Comparison of ENCODE assay signal across 21 mouse cellular contexts in the genomic region with DNA sequence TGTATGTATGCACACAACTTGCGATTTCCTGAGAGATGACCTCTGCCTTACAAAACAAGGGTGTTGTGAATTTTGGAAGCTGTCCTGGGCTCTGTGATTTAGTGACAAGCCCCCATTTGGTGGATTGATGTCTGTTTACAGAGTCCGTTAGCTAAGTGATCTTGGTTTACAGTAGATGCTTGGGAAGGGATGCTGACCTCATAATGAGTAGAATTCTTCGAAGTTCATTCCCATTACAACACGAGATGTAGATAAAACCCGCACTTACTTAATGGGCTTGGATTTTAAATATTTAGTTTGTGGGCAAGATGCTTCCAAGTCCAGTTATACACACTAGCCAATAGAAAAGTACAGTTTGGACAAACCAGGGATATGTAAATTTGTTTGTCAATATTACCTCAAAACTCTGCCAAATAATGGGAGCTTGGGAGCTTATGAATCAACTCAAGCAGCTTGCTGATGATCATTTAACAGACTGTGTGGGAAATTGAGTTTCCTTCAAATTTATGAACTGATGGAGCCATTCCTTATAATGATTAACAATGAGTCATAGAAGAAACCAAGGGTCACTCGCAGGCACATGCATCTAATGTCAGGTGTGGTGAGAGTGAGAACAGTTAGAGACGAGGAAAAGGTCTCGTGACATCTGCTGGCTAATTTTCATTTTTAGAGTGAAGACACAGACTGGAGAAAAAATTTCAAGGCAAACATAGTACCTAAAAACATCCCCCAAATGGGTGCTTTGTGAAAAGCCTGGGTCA.
DNase-seq lines count a peak whose midpoint lies in the region; ATAC-seq and TF ChIP-seq lines count a peak whose summit lies in the region.
"Had no signal": no experiment of that assay in that cellular context is flagged by ENCODE, and none has a peak within 500 bp of the region (broad histone marks: within the 10 kb centered on the region; RNA-seq: fewer than 3 reads in every experiment).

No protein-coding gene starts in this region.

- TF ChIP-seq POLR2A in lung, adult 2 months (IDR thresholded peaks at IDR 0.05; ENCODE audit: borderline replicate concordance, extremely low read depth, low read depth, low read length) = no peak

- no peak overlapping the region for H3K4me3 ChIP-seq in kidney, postnatal 0 days (replicated peaks; ENCODE audit: low read depth, low read length)
- H3K4me3 ChIP-seq in lung, embryonic 14.5 days (ENCODE audit: low read depth, low read length) = no peak overlapping the region
- no peak overlapping the region for H3K4me3 ChIP-seq in lung, adult 2 months (replicated peaks; ENCODE audit: extremely low read depth, low read depth, low read length)
- no peak overlapping the region for H3K4me3 ChIP-seq in intestine, embryonic 15.5 days (replicated peaks)
- no peak overlapping the region for H3K4me3 ChIP-seq in intestine, postnatal 0 days (ENCODE audit: low read depth, low read length)
- no peak overlapping the region for H3K4me3 ChIP-seq in hindbrain, embryonic 10.5 days
- H3K4me3 ChIP-seq: embryonic facial prominence, embryonic 15.5 days; erythroblast, embryonic 14.5 days; forebrain, embryonic 10.5 days; heart, embryonic 10.5 days had no signal

- H3K27ac ChIP-seq in kidney, postnatal 0 days = no peak overlapping the region
- H3K27ac ChIP-seq in lung, embryonic 14.5 days (ENCODE audit: low read depth) = no peak overlapping the region
- H3K27ac ChIP-seq in intestine, embryonic 15.5 days = no peak overlapping the region
- H3K27ac ChIP-seq in intestine, postnatal 0 days (ENCODE audit: low read depth, low read length) = no peak overlapping the region
- no peak overlapping the region for H3K27ac ChIP-seq in hindbrain, embryonic 10.5 days
- H3K27ac ChIP-seq: embryonic facial prominence, embryonic 15.5 days; forebrain, embryonic 10.5 days; heart, embryonic 10.5 days had no signal

- H3K4me1 ChIP-seq in kidney, postnatal 0 days (replicated peaks; ENCODE audit: insufficient read depth, low read length) = no peaks in the 10 kb centered on the region
- H3K4me1 ChIP-seq in lung, embryonic 14.5 days (ENCODE audit: insufficient read depth) = no peaks in the 10 kb centered on the region
- H3K4me1 ChIP-seq in lung, adult 2 months (ENCODE audit: control insufficient read depth, insufficient read depth, low read length) = no peaks in the 10 kb centered on the region
- H3K4me1 ChIP-seq in intestine, embryonic 15.5 days (replicated peaks) = no peaks in the 10 kb centered on the region
- H3K4me1 ChIP-seq in intestine, postnatal 0 days (replicated peaks; ENCODE audit: control insufficient read depth, insufficient read depth, low read length) = no peaks in the 10 kb centered on the region
- 0 out of 2 replicates have a peak, but pooled peaks cover 2% of the 10 kb centered on the region for H3K4me1 ChIP-seq in hindbrain, embryonic 10.5 days (replicated peaks)
- H3K4me1 ChIP-seq: embryonic facial prominence, embryonic 15.5 days; forebrain, embryonic 10.5 days had no signal

- no peak overlapping the region for H3K4me2 ChIP-seq in kidney, postnatal 0 days (ENCODE audit: low read length)
- no peak overlapping the region for H3K4me2 ChIP-seq in lung, embryonic 14.5 days
- no peak overlapping the region for H3K4me2 ChIP-seq in intestine, embryonic 15.5 days (replicated peaks)
- H3K4me2 ChIP-seq in intestine, postnatal 0 days (replicated peaks; ENCODE audit: low read depth) = no peak overlapping the region
- H3K4me2 ChIP-seq: embryonic facial prominence, embryonic 15.5 days had no signal

- no peaks in the 10 kb centered on the region for H3K36me3 ChIP-seq in kidney, postnatal 0 days (ENCODE audit: insufficient read depth, low read length)
- no peaks in the 10 kb centered on the region for H3K36me3 ChIP-seq in lung, embryonic 14.5 days (ENCODE audit: insufficient read depth)
- H3K36me3 ChIP-seq in intestine, embryonic 15.5 days = no peaks in the 10 kb centered on the region
- no peaks in the 10 kb centered on the region for H3K36me3 ChIP-seq in intestine, postnatal 0 days (ENCODE audit: control insufficient read depth, insufficient read depth)
- no peaks in the 10 kb centered on the region for H3K36me3 ChIP-seq in hindbrain, embryonic 10.5 days
- H3K36me3 ChIP-seq: embryonic facial prominence, embryonic 15.5 days; forebrain, embryonic 10.5 days; heart, embryonic 10.5 days had no signal

- WGBS in kidney, postnatal 0 days = 64% methylated on average over 8 of the region's 8 CpGs
- 31% methylated on average over 8 of the region's 8 CpGs for WGBS in lung, embryonic 14.5 days
- 50% methylated on average over 8 of the region's 8 CpGs for WGBS in lung, adult 2 months
- WGBS in intestine, embryonic 15.5 days = 38% methylated on average over 8 of the region's 8 CpGs
- 46% methylated on average over 8 of the region's 8 CpGs for WGBS in intestine, postnatal 0 days
- 91% methylated on average over 8 of the region's 8 CpGs for WGBS in hindbrain, embryonic 10.5 days

- H3K27me3 ChIP-seq in kidney, postnatal 0 days (ENCODE audit: insufficient read depth, low read length) = no peaks in the 10 kb centered on the region
- no peaks in the 10 kb centered on the region for H3K27me3 ChIP-seq in lung, embryonic 14.5 days (ENCODE audit: insufficient read depth, low read length)
- H3K27me3 ChIP-seq in intestine, embryonic 15.5 days (replicated peaks) = no peaks in the 10 kb centered on the region
- no peaks in the 10 kb centered on the region for H3K27me3 ChIP-seq in intestine, postnatal 0 days (replicated peaks; ENCODE audit: control insufficient read depth, insufficient read depth, low read length)
- H3K27me3 ChIP-seq in hindbrain, embryonic 10.5 days (ENCODE audit: insufficient read depth, poor library complexity, severe bottlenecking) = no peaks in the 10 kb centered on the region
- H3K27me3 ChIP-seq: embryonic facial prominence, embryonic 15.5 days had no signal

- no peak for ATAC-seq in kidney, postnatal 0 days (replicated peaks; ENCODE audit: low FRiP score, low read depth)
- no peak for ATAC-seq in lung, embryonic 14.5 days (ENCODE audit: insufficient read depth)
- ATAC-seq in intestine, embryonic 15.5 days = peak; percentile 75
- peak; percentile 47; the same call in 1 of the 2 replicates for ATAC-seq in intestine, postnatal 0 days
- ATAC-seq: forebrain, embryonic 14.5 days had no signal

- TF ChIP-seq CTCF in kidney, postnatal 0 days (IDR thresholded peaks at IDR 0.05; ENCODE audit: low read depth) = no peak
- no peak for TF ChIP-seq CTCF in lung, embryonic 14.5 days (IDR thresholded peaks at IDR 0.05; ENCODE audit: low read depth)
- no peak for TF ChIP-seq CTCF in lung, adult 2 months (IDR thresholded peaks at IDR 0.05; ENCODE audit: insufficient read depth, low read length)
- no peak for TF ChIP-seq CTCF in intestine, postnatal 0 days (IDR thresholded peaks at IDR 0.05; ENCODE audit: low read depth)

- H3K9me3 ChIP-seq in kidney, postnatal 0 days (replicated peaks; ENCODE audit: low read length) = no peaks in the 10 kb centered on the region
- no peaks in the 10 kb centered on the region for H3K9me3 ChIP-seq in lung, embryonic 14.5 days (ENCODE audit: low read depth, low read length)
- H3K9me3 ChIP-seq in intestine, embryonic 15.5 days = no peaks in the 10 kb centered on the region
- no peaks in the 10 kb centered on the region for H3K9me3 ChIP-seq in intestine, postnatal 0 days (ENCODE audit: control insufficient read depth)
- no peaks in the 10 kb centered on the region for H3K9me3 ChIP-seq in hindbrain, embryonic 10.5 days
- H3K9me3 ChIP-seq: embryonic facial prominence, embryonic 15.5 days; forebrain, embryonic 10.5 days; heart, embryonic 10.5 days had no signal

- H3K9ac ChIP-seq in kidney, postnatal 0 days (ENCODE audit: low read depth, low read length) = no peak overlapping the region
- H3K9ac ChIP-seq in lung, embryonic 14.5 days = no peak overlapping the region
- no peak overlapping the region for H3K9ac ChIP-seq in intestine, embryonic 15.5 days
- no peak overlapping the region for H3K9ac ChIP-seq in intestine, postnatal 0 days (ENCODE audit: low read depth, low read length)
- H3K9ac ChIP-seq: embryonic facial prominence, embryonic 15.5 days had no signal

- DNase-seq in kidney, postnatal 0 days (ENCODE audit: low spot score) = peak; percentile 11
- no peak for DNase-seq in kidney, adult 11 months
- peak; percentile 59 for DNase-seq in lung, embryonic 14.5 days
- DNase-seq in lung, adult 2 months = no peak
- DNase-seq in hindbrain, embryonic 10.5 days (ENCODE audit: low spot score) = no peak
- no peak for DNase-seq in frontal cortex, postnatal 14 days (ENCODE audit: low spot score in 2 of 2)
- DNase-seq: adrenal gland, adult 8-10 months; adrenal gland, postnatal 36 days; cerebellum, adult 2 months; cerebellum, postnatal 10 days; gastrocnemius, postnatal 10 days; heart, adult 18-20 months; heart, postnatal 10 days; heart, postnatal 4 days had no signal

Comparison
In these comparisons a context has a peak if more than half of its experiments do, and no peak if none do; other contexts are left out.
1. DNase-seq: peak in kidney, postnatal 0 days (single experiment) and lung, embryonic 14.5 days (single experiment); none in kidney, adult 11 months (single experiment), lung, adult 2 months (single experiment), hindbrain, embryonic 10.5 days (single experiment) and frontal cortex, postnatal 14 days (0 of 2).
2. ATAC-seq: peak in intestine, embryonic 15.5 days (single experiment) and intestine, postnatal 0 days (single experiment); none in kidney, postnatal 0 days (single experiment) and lung, embryonic 14.5 days (single experiment).